Mouse (Mus musculus) Muller cell, postnatal 12 days (primary cell): ENCODE measurements around the gene Scfd2.

Experiments
- DNase-seq: peaks from one replicate; pipeline ENCODE4 v3.0.0-alpha.2; 2015; ENCODE audit errors: inconsistent ontology term

Gene Scfd2

DNA sequence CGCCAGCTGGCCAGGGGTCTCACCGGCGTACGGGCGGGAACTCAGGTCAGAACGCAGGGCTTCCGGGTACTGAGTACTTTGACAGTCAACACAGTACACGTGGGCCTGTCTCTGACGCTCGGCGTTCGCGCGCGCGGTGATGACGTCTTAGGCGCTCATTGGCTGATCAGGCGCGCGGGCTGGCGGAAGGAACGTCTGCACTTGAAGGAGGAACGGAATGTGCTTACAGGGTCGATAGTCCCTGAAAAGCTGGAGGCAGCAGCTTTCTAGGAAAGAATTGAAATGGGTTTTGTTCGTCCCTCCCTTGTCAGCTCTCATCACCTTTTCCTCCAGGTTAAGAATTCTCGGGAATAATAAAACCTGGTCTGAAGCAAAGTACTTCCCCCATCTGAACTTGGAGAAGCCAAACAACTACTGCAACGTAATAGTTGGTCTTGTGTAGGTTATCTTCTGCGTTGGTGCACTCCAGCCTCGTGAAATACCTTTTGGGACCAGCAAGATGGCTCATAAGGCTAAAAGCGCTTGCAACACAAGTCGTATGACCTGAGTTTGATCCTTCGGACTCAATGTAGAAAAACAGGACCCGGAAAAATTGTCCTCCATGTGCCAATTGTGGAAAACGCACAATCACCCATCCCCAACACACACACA lies at the start of gene Scfd2:
Scfd2 (minus strand) TSS at position 130 of the 651 bp plus-strand sequence.
- DNase-seq, result peak; percentile 96

DNA sequence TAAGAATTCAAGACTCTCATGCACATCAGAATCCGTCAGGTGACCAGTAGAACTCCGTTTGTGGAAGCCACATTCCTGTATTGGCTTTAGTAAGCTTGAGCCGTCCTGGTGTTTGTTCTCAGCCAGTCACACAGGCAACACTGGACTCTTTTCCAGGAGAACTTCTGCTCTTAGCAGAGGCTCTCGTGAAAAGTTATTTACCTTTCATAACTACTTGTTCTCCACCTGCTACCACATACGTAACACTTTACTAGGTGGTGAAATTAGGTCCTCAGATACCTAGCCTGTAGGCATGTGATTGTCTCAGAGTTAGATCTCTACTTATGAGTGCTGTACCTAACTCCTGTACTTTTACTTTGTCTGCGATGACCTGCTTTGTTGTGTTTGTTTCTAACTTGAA lies 40.2 kb upstream of the Scfd2 start:
- DNase-seq, result no peak

DNA sequence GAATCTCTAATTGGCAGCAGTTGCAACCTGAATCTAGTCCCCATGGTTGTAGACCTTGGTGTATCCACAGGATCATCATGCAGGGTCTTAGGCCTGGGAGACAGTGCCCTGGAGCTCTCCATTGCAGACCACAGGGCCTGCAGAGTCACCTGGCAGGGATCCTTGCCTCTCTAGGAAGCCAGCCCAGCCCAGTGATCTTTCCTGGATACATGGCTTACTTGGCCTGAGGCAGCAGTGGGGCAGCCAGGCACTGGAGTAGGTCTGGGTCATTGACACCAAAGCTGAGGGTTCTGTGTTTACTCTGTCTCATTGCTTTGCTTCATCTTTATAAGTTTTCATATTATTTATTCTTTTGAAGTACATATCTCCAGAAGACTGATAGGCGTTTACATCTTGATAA lies 29.6 kb upstream of the Scfd2 start:
- DNase-seq, result no peak

DNA sequence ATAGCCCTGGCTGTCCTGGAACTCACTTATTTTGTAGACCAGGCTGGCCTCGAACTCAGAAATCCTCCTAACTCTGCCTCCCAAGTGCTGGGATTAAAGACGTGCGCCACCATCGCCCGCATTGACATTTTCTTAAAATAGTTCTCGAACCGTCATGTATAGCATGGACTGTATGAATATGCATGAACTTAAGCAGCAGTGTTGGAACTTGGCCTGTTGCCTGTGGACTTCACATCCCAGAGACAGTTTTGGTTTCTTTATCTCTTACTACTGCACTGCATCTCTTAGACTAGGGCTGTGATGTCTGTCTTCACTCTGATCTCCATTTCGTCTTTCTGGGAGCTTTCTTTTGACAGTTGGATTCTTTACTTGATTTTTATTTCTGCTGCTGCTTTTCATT lies 18.0 kb upstream of the Scfd2 start:
- DNase-seq, result no peak

DNA sequence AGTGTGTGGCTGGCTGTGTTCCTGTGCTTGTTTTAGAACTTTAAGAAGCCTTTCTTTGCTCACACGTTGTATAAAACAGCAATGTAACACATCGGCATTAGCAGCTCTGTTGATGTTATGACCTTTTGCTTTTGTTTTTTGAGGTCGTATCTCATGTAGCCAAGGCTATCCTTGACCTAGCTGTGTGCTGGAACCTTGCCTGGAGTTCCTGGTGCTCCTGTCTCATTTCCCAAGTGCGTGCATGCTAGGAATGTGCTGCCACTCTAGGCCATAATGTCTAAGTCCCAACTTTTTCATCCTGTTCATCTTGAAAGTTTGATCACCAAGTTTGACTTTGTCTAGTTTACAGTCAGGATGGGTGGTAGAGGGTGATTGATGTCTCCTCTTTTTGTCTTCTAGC lies 14.0 kb upstream of the Scfd2 start:
- no peak for DNase-seq

DNA sequence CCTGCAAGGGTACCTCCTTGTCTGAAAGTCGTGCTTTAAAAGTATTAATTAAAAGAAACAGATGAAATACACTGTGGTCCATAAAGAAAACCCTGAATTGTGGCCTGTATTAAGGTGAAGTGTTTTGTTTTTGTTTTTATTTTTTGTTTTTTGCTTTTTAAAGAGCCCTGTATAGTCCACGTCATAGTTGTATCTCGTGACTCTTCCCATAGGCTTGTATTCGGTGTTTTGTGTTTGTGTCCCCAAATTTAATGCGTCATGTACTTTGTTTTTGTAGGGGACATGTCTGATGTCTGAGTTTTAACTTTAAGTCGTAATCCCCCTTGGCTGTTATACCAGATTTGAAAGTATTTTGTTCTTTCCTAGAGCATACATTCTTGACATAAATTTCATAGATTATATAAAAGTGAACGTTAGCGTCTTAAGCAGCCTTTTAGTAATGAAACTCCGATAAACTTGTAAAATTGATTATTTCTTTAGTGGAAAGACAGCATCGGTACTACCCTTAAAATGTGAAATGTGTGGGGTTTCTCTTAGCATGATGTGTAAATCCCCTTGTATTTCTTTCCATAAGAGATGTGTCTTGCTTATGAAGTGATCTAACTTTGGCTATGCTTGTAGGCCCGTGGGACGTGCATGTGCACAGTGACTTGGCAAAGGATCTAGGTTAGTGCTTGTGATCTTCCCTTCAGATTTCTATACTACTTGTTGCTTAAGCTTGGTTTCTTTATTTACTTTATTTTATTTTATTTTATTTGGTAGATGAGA lies 4.8 kb upstream of the Scfd2 start:
- no peak for DNase-seq

DNA sequence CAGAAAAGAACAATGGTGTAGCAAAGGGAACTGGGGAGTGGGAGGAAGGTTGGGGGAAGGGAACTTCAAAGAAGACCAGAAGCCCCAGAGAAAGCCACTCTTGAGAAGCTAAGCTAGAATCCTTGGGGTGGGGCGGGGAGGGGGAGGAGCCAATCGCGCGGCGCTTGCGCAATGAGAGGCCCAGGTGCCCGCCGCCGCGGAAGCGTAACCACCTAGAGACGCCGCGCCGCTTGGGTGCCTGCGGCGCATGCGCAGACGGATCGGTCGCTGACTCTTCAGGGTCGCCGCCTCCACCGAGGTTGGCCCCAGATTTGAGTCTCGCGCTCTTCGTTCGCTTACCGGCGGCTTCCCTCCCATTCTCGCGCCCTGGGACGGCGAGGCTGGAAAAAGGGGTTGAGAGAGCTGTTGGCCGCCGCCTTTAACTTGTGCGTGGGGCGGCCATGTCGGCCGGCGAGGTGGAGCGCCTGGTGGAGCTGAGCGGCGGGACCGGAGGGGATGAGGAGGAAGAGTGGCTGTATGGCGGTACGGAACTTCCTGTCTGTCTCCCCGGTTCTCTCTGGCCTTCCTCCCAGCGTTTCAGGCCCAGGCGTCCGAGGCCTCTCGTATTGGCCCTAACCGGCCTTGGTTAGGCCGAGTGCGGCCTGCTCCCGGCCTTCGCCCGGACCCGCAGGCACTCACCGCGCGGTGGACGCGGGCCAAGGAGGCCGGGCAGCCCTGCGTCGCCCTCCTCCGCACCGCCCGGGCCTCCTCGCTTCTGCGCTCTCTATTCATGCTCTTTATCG lies 3.9 kb upstream of the Scfd2 start, which contains the start of gene Fip1l1:
Fip1l1 (plus strand) TSS at position 210 of the 782 bp plus-strand sequence.
- peak; percentile 96 for DNase-seq

DNA sequence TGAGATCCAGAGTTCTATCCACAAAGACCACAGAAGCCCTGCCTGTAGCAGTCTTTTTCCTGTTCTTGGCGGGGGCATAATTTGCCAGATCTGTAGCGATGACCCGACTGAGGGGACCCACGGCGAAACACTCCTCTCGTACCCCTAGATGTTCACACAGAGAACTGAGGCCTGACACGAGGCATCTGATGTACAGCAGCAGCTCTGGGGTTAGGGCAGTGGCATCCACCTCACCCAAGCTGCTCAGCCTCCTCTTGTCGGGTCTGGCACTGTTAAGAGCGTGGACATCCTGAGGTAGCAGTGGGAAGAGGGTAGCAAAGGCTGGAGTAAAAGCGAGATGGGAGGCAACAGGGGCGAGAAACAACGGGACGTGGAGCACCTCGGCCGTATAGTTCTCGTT lies 774 bp downstream of the Scfd2 start:
- DNase-seq, result no peak

DNA sequence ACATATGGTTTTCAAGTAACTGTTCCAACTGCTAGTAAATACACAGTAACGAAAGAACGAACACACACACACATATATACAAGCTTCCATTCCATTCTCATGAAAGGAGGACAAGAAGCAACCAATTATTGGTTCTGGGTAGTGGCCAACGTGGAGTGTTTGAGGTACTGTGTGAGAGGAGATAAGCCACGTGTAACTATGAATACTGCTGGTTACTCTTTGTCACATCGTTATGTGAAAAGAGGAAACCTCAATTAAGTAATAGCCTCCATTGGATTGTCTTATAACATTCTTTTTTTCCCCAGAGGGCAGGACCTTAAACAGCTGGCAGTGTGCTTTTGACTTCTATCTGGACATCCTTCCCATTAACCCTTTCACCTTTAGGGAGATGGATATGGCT lies 4.5 kb downstream of the Scfd2 start:
- DNase-seq, result no peak

DNA sequence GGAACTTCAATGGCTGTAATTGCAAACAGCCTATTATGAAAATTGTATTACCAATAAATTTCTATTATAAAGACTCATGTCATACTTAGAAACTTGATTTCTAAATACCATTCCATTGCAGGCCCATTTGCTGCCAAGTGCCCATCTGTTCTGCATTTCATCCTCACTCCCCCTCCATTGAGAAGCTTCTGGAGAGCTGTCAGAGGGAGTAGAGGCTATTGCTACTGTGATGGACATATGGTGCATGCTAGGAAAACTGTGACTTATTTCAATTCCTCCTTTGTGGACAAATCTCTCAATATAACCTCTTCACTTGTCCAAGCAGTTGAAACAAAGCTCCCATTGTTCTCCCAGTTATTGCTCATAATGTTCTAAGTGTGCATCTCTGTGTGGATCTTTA lies 19.9 kb downstream of the Scfd2 start:
- peak; percentile 52 for DNase-seq

DNA sequence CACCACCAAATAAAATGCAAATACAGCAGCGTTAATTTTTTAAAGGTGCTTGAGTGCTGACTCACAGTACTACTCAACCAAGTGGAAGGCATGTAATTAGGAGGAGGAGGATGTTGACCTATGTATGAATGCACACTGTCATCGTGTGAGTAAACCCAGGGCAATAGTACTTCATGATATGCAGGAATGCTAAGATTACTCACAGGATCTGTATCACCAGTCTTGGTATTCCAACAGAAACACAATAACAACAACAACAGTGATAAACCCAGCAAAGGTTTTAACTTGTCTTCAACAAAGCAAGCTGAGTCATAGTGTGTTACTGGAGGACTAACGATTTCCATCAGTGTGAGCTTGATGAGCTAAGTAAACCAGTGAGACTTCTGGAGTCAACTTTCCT lies 38.9 kb downstream of the Scfd2 start:
- DNase-seq, result peak; percentile 87

DNA sequence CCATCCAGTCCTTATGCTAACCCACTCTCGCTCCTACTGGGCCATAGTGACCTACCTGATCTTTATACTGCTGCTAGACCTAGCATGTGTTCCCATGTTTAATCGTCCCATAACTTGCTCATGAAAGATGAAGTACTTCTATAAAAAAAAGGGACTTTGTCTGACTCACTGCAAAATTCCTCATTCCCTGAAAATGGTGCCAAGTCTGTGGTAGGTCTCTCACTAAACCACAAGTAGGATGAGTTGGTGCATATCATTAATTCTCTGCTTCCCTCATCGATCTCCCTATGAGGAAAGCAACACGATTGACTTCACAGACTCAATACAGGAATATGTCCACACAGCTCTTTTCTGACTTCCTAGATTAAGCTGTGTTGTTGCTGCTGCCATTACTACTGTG lies 46.9 kb downstream of the Scfd2 start:
- peak; percentile 75 for DNase-seq

DNA sequence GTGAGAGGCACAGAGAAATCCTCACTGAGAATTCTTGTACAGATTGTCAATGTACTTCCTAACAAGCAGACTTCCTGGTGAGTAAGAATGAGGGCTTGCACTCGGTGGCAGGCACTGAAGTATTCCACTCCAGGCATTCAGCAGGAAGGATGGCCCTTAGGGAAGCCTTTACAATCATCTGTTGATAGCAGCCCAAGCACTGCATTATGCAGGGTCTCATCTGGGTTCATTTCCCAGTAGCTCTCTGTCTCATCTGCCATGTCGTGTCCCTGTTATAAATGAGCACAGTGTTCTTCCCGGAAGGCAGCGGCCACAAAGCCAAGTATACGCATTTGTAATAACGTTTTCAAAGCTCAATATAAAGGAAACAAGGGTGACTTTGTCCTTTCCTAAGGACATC lies 48.9 kb downstream of the Scfd2 start:
- DNase-seq, result no peak

DNA sequence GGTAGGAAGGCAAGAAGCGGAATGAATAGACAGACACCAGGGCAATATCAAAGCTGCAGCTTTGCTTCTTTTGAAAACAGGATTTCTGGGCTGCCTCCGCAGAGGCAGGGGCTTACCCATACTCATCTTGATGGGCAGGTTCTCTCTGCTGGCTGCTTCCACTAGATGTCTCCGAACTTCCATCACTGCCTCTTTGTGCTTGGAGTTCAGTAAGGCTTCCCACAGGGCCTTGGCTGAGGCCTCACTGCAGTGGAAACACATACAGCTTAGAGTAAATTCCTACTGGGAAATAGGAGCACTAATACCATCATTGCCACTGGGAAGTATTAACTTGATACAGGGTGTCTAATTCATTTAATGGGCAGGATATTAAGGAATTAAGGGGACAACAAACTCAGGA lies 49.5 kb downstream of the Scfd2 start:
- DNase-seq, result no peak

DNA sequence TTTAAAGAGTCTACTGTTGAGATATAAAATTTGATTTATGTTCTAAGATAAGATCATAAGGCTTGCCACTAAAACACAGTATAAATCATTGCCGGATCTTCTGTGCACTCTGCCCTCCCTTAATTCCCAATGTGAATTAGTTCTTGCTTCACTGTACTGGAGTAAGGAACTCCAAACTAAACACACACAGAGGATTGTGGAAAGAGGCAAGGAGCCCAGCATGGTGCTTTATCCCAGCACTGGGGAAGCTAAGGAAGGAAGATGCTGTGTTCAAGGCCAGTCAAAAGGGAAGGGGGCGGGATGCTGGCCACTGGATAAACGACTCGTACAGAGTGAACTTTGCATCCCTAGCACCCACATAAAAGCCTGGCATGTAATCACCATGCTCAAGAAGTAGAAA lies 51.1 kb downstream of the Scfd2 start:
- DNase-seq, result no peak

DNA sequence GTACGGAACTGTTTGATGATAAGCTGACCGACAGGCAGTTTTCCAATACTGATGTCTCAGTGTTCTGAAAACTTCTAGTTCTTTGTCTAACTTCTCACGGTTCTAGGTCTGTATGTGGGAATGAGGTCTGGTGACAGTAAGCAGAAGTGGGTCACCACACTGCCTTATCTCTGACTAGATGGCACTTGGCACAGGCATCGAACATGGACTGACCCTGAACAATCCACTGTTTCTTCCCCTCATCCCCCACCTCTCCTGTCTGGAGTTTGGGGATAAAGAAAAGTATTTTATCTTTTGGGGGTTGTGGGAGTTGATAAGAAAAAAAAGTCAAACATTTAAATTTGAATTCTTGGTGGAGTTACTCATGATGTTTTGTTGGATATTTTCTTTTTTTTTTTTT lies 51.6 kb downstream of the Scfd2 start:
- DNase-seq, result no peak

DNA sequence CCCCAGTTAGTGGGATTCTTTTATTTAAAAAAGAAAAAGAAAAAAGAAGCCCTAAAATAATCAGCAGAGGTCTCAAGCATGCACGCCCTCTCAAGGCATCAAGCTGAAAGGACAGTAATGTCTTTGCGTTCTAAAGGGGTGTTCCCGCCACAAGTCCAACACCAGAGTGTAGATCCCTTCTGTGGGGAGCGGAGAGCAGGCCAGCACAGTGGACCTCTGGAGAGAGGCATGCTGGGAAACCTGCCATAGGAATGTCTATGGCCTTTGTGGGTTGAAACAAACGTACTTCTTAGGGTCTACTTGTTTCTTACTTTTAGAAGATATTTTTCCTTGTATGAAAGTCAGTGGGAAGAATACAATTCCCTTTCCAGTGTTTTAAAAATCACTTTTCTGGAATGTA lies 52.4 kb downstream of the Scfd2 start:
- DNase-seq, result no peak

DNA sequence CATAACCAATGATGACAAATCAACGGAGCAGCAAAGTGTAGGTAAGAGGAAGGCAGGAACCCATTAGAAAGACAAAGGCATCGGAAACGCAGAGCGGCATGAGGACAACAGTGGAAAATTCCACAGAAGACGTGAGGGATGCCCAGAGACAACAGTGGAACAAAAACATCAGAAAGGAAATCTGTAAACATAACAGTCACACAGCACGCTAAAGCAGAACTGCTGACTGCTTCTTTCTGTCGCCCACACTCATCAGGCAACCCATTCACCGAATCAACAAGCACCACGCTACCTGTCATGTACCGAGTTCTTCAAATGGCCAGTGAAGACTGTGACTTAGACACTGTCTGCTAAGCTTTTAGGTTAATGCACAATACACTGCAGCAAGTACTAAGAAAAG lies 55.0 kb downstream of the Scfd2 start:
- no peak for DNase-seq

DNA sequence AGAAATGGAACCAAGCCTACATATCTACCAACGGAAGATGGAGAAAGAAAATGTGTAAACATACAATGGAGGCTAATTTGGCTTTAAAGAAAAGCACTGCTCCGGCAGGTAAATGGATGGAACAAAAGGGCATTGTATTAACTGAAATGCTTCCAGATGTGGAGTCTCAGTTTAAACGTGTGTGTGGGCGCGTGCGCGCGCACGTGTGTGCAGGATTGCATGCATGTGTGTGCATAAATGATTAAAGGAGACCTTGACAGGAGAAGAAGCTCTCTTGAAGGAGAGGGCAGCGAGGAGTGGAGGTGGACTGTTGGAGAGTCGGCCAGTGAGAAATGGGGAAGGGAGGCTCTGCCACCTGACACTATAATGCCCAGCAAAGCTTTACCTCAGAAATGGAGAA lies 58.4 kb downstream of the Scfd2 start:
- no peak for DNase-seq

DNA sequence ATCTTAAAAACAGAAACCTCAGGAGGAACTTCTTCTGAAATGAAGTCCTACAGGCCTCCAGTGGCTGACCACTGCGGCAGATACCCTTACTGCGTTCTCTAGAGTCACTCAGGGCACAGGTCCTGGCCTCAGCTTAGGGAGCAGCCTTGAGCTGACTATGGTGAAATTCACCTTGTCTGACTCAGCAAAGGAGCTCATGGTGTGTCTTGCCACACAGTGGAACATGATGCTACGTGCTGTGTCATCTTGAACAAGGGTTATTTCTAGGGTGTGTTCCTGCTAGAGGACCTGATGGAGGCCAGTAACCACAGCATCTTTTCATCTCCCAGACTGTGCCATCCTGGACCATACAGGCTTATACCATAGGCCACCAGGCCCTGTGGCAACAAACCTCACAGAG lies 60.7 kb downstream of the Scfd2 start:
- no peak for DNase-seq

DNA sequence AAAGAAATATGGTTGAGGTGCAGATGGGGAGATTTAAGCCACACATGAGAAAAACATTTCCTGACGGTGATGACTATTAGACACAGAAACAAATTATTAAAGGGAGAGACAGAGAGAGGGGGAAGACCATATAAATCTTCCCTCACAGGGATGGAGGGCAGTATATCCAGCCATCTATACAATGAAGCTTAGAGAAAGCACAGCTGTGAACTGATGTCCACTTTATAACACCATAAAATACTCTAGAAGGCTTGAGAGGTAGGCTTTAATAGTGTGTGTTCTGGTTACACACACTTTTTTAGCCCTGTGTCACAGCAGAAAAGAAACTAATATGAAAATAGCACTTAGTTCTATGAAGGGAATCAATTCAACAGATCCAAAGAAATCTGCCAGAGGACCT lies 61.9 kb downstream of the Scfd2 start:
- no peak for DNase-seq

DNA sequence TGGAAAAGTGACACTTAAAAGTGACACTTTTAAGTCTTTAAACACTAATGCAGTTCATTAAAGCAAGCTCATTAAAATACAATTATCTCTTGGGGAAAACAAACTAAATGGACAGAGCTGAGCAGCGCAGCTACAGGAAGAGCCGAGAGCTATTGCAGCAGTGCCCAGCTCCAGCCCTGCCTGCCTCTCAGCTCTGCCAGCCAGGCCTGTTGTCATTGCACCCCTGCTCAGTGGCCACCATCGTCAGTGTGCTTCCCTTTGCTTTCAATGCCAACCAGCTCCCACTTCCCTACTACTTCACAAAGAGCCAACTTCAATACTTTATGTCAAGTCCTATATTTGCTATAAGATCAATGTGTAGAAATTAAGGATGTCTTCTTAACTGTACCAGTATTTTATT lies 63.8 kb downstream of the Scfd2 start:
- no peak for DNase-seq

DNA sequence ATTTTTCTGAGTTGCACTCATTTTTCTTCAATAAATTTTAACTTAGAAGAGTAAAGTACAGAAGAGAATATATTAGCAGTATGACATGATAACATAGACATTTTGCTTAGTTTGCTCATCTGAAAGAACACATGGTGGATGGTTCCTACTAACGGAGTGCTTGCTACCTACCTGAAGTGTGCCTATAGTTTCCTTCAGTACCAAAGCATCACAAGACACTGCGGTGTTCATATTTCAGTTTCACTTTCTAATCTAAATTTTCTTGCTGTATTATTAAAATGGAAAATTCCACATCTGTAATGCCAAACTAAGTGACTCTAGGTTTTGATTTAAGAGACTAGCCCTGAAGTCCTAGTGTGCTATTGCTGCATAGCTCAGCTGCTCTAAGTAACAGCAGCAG lies 74.8 kb downstream of the Scfd2 start:
- no peak for DNase-seq
